11 mouse cellular contexts compared by ENCODE assay signal in genomic region chr1:125236948-125237594, GRCm38 (mm10).
DNase-seq lines count a peak whose midpoint lies in the region; ATAC-seq lines count a peak whose summit lies in the region.
"Had no signal": no experiment of that assay in that cellular context is flagged by ENCODE, and none has a peak within 500 bp of the region (broad histone marks: within the 10 kb centered on the region; RNA-seq: fewer than 3 reads in every experiment).

No protein-coding gene starts in this region.

- H3K9me3 ChIP-seq in hindbrain, embryonic 12.5 days (replicated peaks) = no peaks in the 10 kb centered on the region
- no peaks in the 10 kb centered on the region for H3K9me3 ChIP-seq in hindbrain, embryonic 16.5 days (ENCODE audit: control insufficient read depth, low read length)

- peak; percentile 81 for DNase-seq in Muller cell, postnatal 12 days (ENCODE audit: inconsistent ontology term)
- peak; percentile 23 to 44 for DNase-seq in frontal cortex, postnatal 10 days (ENCODE audit: low spot score in 2 of 2)
- peak; percentile 27 to 41 for DNase-seq in left cerebral cortex, postnatal 10 days (ENCODE audit: extremely low spot score in 1 of 2, low spot score in 2 of 2)
- DNase-seq in retina, embryonic 14.5 days (ENCODE audit: low spot score) = no peak
- no peak for DNase-seq in embryo, embryonic 9.5 days (ENCODE audit: extremely low spot score)
- no peak for DNase-seq in cerebellum, adult 8-10 months
- DNase-seq: gastrocnemius, adult 2 months; kidney, postnatal 25 days had no signal

- 0 out of 2 replicates have a peak, but pooled peaks have one; percentile 8 for ATAC-seq in hindbrain, embryonic 12.5 days (ENCODE audit: low FRiP score)
- ATAC-seq in hindbrain, embryonic 16.5 days = no peak
- ATAC-seq: activated CD4-positive, CD25-positive, alpha-beta regulatory T cell, adult 4 months had no signal

- no peak overlapping the region for H3K4me2 ChIP-seq in hindbrain, embryonic 12.5 days (replicated peaks)
- H3K4me2 ChIP-seq in hindbrain, embryonic 16.5 days (ENCODE audit: low read length) = no peak overlapping the region

- intact Hi-C loops in left cerebral cortex, postnatal 10 days (cut with DNase I) = no loop called here

- H3K4me3 ChIP-seq in hindbrain, embryonic 12.5 days = no peak overlapping the region
- H3K4me3 ChIP-seq in hindbrain, embryonic 16.5 days (ENCODE audit: low read length) = no peak overlapping the region
- H3K4me3 ChIP-seq: gastrocnemius, adult 2 months had no signal

- no peaks in the 10 kb centered on the region for H3K36me3 ChIP-seq in hindbrain, embryonic 12.5 days
- H3K36me3 ChIP-seq in hindbrain, embryonic 16.5 days (ENCODE audit: control insufficient read depth, insufficient read depth, low read length) = no peaks in the 10 kb centered on the region

- no peak overlapping the region for H3K9ac ChIP-seq in hindbrain, embryonic 12.5 days
- H3K9ac ChIP-seq in hindbrain, embryonic 16.5 days (ENCODE audit: low read depth, low read length) = no peak overlapping the region

- 85% methylated on average over 10 of the region's 10 CpGs for WGBS in hindbrain, embryonic 12.5 days
- WGBS in hindbrain, embryonic 16.5 days = 75% methylated on average over 10 of the region's 10 CpGs

- no peaks in the 10 kb centered on the region for H3K4me1 ChIP-seq in hindbrain, embryonic 12.5 days
- H3K4me1 ChIP-seq in hindbrain, embryonic 16.5 days (ENCODE audit: control insufficient read depth, insufficient read depth, low read depth, low read length) = no peaks in the 10 kb centered on the region

- H3K27ac ChIP-seq in hindbrain, embryonic 12.5 days = no peak overlapping the region
- no peak overlapping the region for H3K27ac ChIP-seq in hindbrain, embryonic 16.5 days (ENCODE audit: low read depth, low read length)
- H3K27ac ChIP-seq: gastrocnemius, adult 2 months had no signal

- no peaks in the 10 kb centered on the region for H3K27me3 ChIP-seq in hindbrain, embryonic 12.5 days
- H3K27me3 ChIP-seq in hindbrain, embryonic 16.5 days (replicated peaks; ENCODE audit: control insufficient read depth, insufficient read depth, low read length) = no peaks in the 10 kb centered on the region

Comparison
In these comparisons a context has a peak if more than half of its experiments do, and no peak if none do; other contexts are left out.
1. DNase-seq: peak in Muller cell, postnatal 12 days (single experiment), frontal cortex, postnatal 10 days (2 of 2) and left cerebral cortex, postnatal 10 days (2 of 2); none in retina, embryonic 14.5 days (single experiment), embryo, embryonic 9.5 days (single experiment) and cerebellum, adult 8-10 months (single experiment).